Mouse (Mus musculus) monocyte, adult 59 days (primary cell): Measurements from ENCODE around the gene Reep6. TPM values are rescaled to one million over a fixed set of nuclear protein-coding genes. Genes with fewer than 3 reads are reported as not detected.

ENCODE experiments used
- total RNA-seq, 2 experiments: library from RNA; stranded (reverse); gene quantifications; one replicate each; pipeline ENCODE4 v1.2.4; 2023

The Reep6 gene
- total RNA-seq, result not detected

GRCm38 (mm10) chr10:80329273-80330081 is at the start of gene Reep6, which contains the start of gene Pcsk4:
Gene Reep6 (plus strand): TSS chr10:80329953.
Gene Pcsk4 (minus strand): TSS chr10:80329498.

GRCm38 (mm10) chr10:80292251-80293146 is 37.3 kb upstream of the Reep6 start, which contains the start of gene Rps15:
Gene Rps15 (plus strand): TSS chr10:80292453.

DNA sequence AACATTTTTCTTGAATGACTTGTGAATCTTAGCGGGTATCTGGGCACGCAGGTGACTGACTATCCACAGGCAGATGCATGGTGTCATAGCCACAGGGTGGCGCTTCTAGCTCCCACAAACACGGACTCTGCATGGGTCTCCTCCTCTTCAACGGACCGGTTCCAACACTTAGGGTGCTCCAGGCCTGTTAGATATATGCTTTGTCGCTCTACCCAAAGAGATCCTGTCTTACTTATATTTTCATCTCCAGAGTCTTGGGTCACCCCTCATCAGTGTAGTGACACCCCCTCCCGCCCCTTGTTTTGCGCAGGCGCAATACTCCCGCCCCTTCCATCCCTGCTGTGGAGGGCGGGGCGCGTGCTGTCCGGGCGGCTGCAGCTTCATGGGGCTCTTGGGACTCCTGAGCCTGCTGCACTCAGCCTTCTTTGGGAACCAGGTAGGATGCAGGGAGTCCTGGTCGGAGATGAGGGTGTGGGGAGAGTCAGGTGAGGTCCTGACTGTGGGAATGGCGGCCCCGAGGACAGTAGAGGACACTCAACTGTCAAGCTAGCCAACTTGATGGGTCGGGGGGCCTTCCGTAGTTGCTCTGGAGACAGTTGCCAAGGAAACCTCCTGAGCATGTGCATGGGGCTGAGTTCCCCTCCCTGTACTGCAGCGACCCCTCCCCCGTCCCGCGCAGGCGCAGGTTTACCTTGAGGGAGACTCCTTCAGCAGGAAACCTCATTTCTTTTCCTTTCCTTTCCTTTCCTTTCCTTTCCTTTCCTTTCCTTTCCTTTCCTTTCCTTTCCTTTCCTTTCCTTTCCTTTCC is 33.9 kb upstream of the Reep6 start, which contains the start of gene Apc2:
Gene Apc2 (plus strand): TSS at position 360 of the 808 bp plus-strand sequence.

GRCm38 (mm10) chr10:80320340-80320760 is 9.4 kb upstream of the Reep6 start, which contains the start of gene 2310011J03Rik:
Gene 2310011J03Rik (minus strand): TSS chr10:80320537.

DNA sequence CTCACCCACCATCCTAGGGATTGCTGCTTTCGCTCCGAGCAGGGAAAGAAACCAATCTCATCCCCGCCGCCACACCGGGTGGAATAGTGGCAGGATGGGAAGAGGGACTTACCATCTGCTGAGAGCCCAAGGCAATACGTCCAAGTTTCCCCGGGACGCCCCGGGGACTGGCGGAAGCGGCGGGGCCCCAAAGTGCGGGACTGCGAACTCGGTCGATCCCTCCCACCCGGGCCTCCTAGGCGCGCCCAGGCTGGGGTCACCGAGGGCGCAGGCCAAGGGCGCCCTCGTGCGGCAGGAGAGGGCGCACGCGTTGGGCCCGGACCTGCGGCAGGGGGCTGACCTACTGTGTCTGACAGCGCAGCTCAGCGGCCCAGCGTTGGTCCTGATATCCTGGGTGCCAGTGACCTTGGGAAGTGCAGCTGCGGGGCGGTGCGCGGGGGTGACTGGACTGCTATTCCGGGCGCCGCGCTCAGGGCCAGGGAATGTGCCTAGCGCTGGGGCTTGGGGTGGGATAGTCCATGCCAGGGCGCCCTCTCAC is 18.6 kb downstream of the Reep6 start, which contains the start of gene Adamtsl5:
Gene Adamtsl5 (minus strand): TSS at position 169 of the 538 bp plus-strand sequence.

GRCm38 (mm10) chr10:80356001-80356682 is 26.4 kb downstream of the Reep6 start, which contains the start of gene Plk5:
Gene Plk5 (plus strand): TSS chr10:80356459.

Other genes starting within 250 kb of the Reep6 start
- gene Sbno2, start 224.4 kb upstream of the Reep6 start, total RNA-seq, result 100 to 1,000 TPM; 221 to 224 TPM
- gene Stk11, start 214.2 kb upstream of the Reep6 start, total RNA-seq, result 100 to 1,000 TPM; 122 to 129 TPM
- gene Atp5d, start 191.3 kb upstream of the Reep6 start, total RNA-seq, result 100 to 1,000 TPM; 165 to 182 TPM
- 1 to 10 TPM; 3.7 to 4.5 TPM for gene Cbarp, start 189.1 kb upstream of the Reep6 start, total RNA-seq
- 100 to 1,000 TPM; 150 to 162 TPM for gene Midn, start 181.7 kb upstream of the Reep6 start, total RNA-seq
- 10 to 100 TPM; 46.0 to 76.6 TPM for gene Cirbp, start 164.0 kb upstream of the Reep6 start, total RNA-seq
- 10 to 100 TPM; 11.8 to 19.2 TPM for gene 1600002K03Rik, start 157.0 kb upstream of the Reep6 start, total RNA-seq
- gene Efna2, start 150.5 kb upstream of the Reep6 start, total RNA-seq, result under 1 TPM; 0.24 to 0.49 TPM
- gene Mum1, start 103.5 kb upstream of the Reep6 start, total RNA-seq, result 10 to 100 TPM; 36.1 to 46.4 TPM
- 10 to 100 TPM; 70.2 to 74.7 TPM for gene Ndufs7, start 80.8 kb upstream of the Reep6 start, total RNA-seq
- 10 to 100 TPM; 12.4 to 13.8 TPM for gene Gamt, start 68.9 kb upstream of the Reep6 start, total RNA-seq
- gene Dazap1, start 68.5 kb upstream of the Reep6 start, total RNA-seq, result 10 to 100 TPM; 83.2 to 97.3 TPM
- 1,000 to 10,000 TPM; 1,532 to 1,602 TPM for gene Rps15, start 37.5 kb upstream of the Reep6 start, total RNA-seq
- gene Apc2, start 34.0 kb upstream of the Reep6 start, total RNA-seq, result under 1 TPM in 1 of 2 experiments, not detected in 1; 0.06 TPM
- gene 2310011J03Rik, start 9.4 kb upstream of the Reep6 start, total RNA-seq, result 10 to 100 TPM; 26.6 to 30.0 TPM
- gene Pcsk4, start 455 bp upstream of the Reep6 start, total RNA-seq, result not detected
- gene Adamtsl5, start 18.5 kb downstream of the Reep6 start, total RNA-seq, result under 1 TPM; 0.63 to 0.64 TPM
- not detected for gene Plk5, start 26.5 kb downstream of the Reep6 start, total RNA-seq
- 1 to 10 TPM; 9.4 to 9.6 TPM for gene Mex3d, start 57.7 kb downstream of the Reep6 start, total RNA-seq
- 10 to 100 TPM; 51.5 to 54.6 TPM for gene Mbd3, start 69.6 kb downstream of the Reep6 start, total RNA-seq
- 10 to 100 TPM; 87.0 to 91.8 TPM for gene Uqcr11, start 76.9 kb downstream of the Reep6 start, total RNA-seq
- 10 to 100 TPM; 45.8 to 51.3 TPM for gene Tcf3, start 103.7 kb downstream of the Reep6 start, total RNA-seq
- not detected for gene Onecut3, start 164.9 kb downstream of the Reep6 start, total RNA-seq
- gene Atp8b3, start 209.2 kb downstream of the Reep6 start, total RNA-seq, result not detected
- gene Rexo1, start 231.6 kb downstream of the Reep6 start, total RNA-seq, result 100 to 1,000 TPM in 1 of 2 experiments, 10 to 100 TPM in 1; 98.6 to 111 TPM
- 10 to 100 TPM; 16.0 to 17.2 TPM for gene Klf16, start 247.4 kb downstream of the Reep6 start, total RNA-seq